Mouse (Mus musculus) megakaryocyte, embryonic 14.5 days (primary cell): Measurements from ENCODE around the gene Adm2.

ENCODE experiments used
- FLI1 ChIP-seq: IDR thresholded peaks from 2 replicates; pipeline ENCODE4 v1.6.1; 2012; ENCODE audit warnings: low read length, inconsistent platforms, mixed read lengths
- GATA1 ChIP-seq: IDR thresholded peaks from 3 replicates; pipeline ENCODE4 v1.6.1; 2012; ENCODE audit warnings: mixed read lengths, low read length, inconsistent platforms, borderline replicate concordance

- TF ChIP-seq GATA1, result no peak
- TF ChIP-seq FLI1, result no peak
Observed at GRCm38 (mm10) chr15:89291521-89291920, 31.0 kb upstream of the Adm2 start.
